Mouse (Mus musculus) CD4-positive, CD25-positive, alpha-beta regulatory T cell, adult 2 months (primary cell): ENCODE results near the gene Cryzl2.

Source experiments
- DNase-seq: peaks from one replicate; pipeline ENCODE4 v3.0.0-alpha.2; 2012; ENCODE audit warnings: low read depth, low spot score

The Cryzl2 gene

GRCm38 (mm10) chr1:157443723-157444561, 14.4 kb upstream of the Cryzl2 start:
- DNase-seq, result no peak

- DNase-seq, result no peak
These were observed 13.6 kb upstream of the Cryzl2 start for GRCm38 (mm10) chr1:157444632-157445300.

- DNase-seq, result no peak
These were observed 12.9 kb upstream of the Cryzl2 start for GRCm38 (mm10) chr1:157445398-157445910.

- DNase-seq, result no peak
These were observed 12.1 kb upstream of the Cryzl2 start for GRCm38 (mm10) chr1:157446325-157446724.

- DNase-seq, result no peak
These were observed 11.2 kb upstream of the Cryzl2 start for GRCm38 (mm10) chr1:157447142-157447541.

GRCm38 (mm10) chr1:157448164-157448804, 10.1 kb upstream of the Cryzl2 start:
- DNase-seq, result no peak

- DNase-seq, result no peak
These were observed 9.6 kb upstream of the Cryzl2 start for GRCm38 (mm10) chr1:157448805-157449188.

GRCm38 (mm10) chr1:157449532-157449931, 8.8 kb upstream of the Cryzl2 start:
- DNase-seq, result no peak

GRCm38 (mm10) chr1:157449981-157450636, 8.3 kb upstream of the Cryzl2 start:
- DNase-seq, result no peak

GRCm38 (mm10) chr1:157452284-157452683, 6.1 kb upstream of the Cryzl2 start:
- DNase-seq, result no peak

- no peak for DNase-seq
These were observed 5.4 kb upstream of the Cryzl2 start for GRCm38 (mm10) chr1:157452759-157453549.

GRCm38 (mm10) chr1:157454876-157455275, 3.5 kb upstream of the Cryzl2 start:
- DNase-seq, result no peak

GRCm38 (mm10) chr1:157457789-157458188, 588 bp upstream of the Cryzl2 start:
- no peak for DNase-seq

GRCm38 (mm10) chr1:157459904-157460303, 1.5 kb downstream of the Cryzl2 start:
- DNase-seq, result no peak

GRCm38 (mm10) chr1:157461276-157461675, 2.9 kb downstream of the Cryzl2 start:
- DNase-seq, result no peak

GRCm38 (mm10) chr1:157462336-157462735, 4.0 kb downstream of the Cryzl2 start:
- DNase-seq, result no peak

GRCm38 (mm10) chr1:157465194-157465593, 6.8 kb downstream of the Cryzl2 start:
- peak; percentile 31 for DNase-seq

- no peak for DNase-seq
These were observed 9.5 kb downstream of the Cryzl2 start for GRCm38 (mm10) chr1:157467866-157468265.

GRCm38 (mm10) chr1:157470761-157471386, 12.5 kb downstream of the Cryzl2 start:
- DNase-seq, result no peak

- no peak for DNase-seq
These were observed 14.3 kb downstream of the Cryzl2 start for GRCm38 (mm10) chr1:157472716-157473115.
